Mouse (Mus musculus): ENCODE results near the gene Mdfi. TPM values are rescaled to one million over a fixed set of nuclear protein-coding genes. Genes with fewer than 3 reads are reported as not detected.
A peak's percentile ranks its signal among the peaks of the same experiment; 100 is the strongest.

Gene Mdfi
- total RNA-seq, 2 experiments from 2014 or later = 6.4 to 8.2 TPM

GRCm38 (mm10) chr17:47850035-47850434 is 15.5 kb upstream of the Mdfi start:
- intact Hi-C loops (cut with DNase I) = no loop called here
- peak; percentile 82 to 85 for DNase-seq

DNA sequence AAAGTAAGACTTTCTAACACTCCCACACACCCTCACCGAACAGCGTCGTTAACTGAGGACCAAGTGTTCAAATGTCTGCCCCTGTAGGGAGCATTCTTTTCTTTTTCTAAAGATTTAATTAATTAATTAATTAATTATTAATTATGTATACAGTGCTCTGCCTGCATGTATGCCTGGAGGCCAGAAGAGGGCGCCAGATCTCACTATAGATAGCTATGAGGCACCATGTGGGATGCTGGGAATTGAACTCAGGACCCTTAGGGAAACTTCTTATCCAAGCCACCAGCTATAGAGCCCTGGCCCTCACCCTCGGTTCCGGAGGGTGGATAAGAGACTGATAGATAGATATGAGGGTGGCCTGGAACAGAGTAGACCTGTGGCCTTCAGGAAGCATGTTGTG is 13.5 kb upstream of the Mdfi start:
- DNase-seq = no peak
- intact Hi-C loops (cut with DNase I) = no loop called here

DNA sequence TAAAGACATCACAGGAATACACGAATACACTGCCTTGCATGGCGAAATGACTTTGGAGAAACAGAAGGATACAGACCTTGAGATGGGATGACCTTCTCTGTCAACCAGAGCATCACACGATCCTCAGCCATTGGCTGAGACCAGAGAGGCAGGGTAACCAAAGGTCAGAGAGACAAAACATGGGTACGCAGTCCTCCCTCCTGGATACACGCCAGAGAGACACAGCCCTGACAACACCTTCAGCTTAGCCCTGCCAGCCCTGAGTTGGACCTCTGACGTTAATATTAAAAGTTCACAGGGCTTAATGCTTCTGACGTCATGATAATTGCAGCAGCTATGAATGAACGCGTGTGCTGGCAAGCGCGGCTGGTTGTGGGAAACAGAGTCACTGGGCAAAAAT is 11.1 kb upstream of the Mdfi start:
- intact Hi-C loops (cut with DNase I) = no loop called here
- DNase-seq = no peak

DNA sequence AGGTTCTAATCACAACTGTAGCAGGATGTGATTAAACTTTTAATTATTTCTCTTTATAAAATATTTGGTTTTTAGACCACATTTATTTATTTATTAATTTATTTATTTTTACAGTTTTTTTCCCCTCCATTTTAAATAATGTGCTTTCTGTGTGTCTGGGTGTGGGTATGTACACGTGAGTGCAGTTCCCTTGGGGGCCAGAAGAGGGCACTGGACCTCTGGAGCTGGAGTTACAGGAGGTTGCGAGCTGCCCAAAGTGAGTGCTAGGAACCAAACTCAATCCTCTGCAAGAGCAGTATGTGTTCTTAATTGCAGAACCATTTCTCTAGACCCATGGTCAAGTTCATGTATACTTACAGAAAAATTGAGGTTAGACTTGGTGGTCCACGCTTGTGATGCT is 9.0 kb upstream of the Mdfi start:
- intact Hi-C loops (cut with DNase I) = no loop called here

GRCm38 (mm10) chr17:47841931-47842623 is 7.6 kb upstream of the Mdfi start:
- intact Hi-C loops (cut with DNase I) = no loop called here
- peak; percentile 89 to 91 for DNase-seq

More for the DNA sequence above, 9.0 kb upstream of the Mdfi start:
- DNase-seq = no peak

DNA sequence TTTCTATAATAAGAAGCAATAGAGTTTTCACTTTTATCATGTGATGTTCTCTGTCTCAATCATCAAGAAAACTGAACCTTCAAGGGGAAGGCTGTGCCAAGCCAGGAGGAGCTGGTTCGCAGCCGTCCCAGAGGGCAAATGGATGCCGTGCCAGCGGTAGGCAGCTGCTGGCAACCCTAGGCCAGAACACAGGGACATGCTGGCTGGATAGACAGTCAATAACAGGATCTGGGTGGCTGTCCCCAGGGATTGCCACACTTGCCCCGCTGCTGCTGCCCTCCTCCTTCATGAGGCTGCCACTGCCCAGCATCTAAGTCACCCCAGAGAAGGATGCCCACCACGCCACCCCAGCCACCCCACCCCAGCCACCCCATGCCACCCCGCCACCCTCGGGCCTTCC is 7.0 kb upstream of the Mdfi start:
- intact Hi-C loops (cut with DNase I) = no loop called here
- DNase-seq = no peak

DNA sequence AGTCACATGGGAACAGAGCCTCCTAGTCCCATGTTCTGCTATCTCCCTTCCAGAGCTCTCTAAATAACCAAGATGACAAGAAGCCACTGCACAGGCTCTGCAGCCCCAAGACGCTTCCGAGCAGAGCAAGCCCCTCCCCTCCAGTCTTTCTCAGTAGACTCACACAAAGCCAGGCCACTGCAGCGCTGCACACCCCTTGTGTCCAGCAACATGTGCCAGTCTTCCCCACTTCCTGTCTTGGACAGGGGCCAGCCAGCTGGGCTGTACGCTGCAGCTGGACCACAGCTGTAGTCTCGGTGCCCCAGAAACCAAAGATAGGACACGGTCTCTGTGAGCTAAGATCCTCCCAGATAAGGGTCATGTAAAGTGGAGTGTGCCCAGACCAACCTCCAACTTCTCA is 3.3 kb upstream of the Mdfi start:
- intact Hi-C loops (cut with DNase I) = no loop called here
- DNase-seq = peak; percentile 35 to 59

- peak in 1 of 2 experiments; percentile 37 for DNase-seq
- intact Hi-C loops (cut with DNase I) = no loop called here
Observed at GRCm38 (mm10) chr17:47833628-47834481, 636 bp downstream of the Mdfi start.

DNA sequence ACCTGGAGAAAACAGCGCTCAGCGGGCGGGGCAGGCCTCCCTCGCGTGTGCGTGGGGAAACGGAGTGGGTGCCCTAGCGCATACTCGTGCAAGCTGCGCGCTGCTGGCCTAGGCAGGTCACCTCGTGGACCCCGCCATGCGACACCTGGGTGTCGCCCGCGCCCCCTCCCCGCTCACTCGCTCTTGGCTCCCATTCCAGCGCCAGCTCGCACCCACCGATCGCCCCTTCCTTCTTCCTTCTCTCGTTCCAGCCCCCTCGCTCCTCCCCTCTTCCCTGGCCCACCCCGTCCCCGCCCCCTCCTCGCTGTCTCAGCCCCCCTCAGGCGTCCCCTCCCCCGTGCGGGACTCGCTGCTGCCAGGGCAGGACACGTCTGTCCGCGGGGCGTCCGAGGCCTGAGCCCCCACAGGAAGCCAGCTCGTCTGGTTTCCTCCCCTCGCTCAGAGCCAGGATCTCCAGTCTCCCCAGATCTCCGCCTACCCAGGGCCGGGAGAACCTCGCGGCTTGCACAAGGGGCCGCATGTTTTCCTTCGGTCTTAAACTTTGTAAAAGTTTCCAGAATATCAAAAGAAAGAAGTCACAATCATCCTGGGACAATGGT is 1.4 kb downstream of the Mdfi start:
- intact Hi-C loops (cut with DNase I) = no loop called here
- DNase-seq = peak; percentile 69 to 71

DNA sequence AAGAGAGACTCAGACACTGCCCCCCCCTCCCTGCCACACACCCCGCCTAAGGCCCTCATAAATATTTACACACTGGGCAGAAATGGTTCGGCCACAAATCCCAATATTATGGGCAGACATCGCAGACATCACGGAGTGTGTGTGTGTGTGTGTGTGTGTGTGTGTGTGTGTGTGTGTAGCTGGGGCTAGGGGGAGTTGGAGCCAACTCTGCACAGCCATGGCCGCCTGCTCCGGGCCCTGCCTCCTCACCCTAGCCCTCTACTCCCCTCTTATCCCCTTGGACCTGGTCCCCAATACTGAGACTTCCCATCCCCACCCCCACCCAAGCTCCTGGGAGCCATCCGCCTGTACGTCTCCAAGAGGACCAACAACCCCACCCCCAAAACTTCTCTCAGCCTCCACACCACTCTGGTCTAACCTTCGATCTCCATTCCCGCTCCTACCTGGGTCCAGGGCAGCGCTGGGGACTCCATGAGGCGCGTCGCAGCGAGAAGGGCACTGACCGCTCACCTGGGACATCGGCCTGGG is 1.9 kb downstream of the Mdfi start:
- DNase-seq = no peak
- intact Hi-C loops (cut with DNase I) = no loop called here

DNA sequence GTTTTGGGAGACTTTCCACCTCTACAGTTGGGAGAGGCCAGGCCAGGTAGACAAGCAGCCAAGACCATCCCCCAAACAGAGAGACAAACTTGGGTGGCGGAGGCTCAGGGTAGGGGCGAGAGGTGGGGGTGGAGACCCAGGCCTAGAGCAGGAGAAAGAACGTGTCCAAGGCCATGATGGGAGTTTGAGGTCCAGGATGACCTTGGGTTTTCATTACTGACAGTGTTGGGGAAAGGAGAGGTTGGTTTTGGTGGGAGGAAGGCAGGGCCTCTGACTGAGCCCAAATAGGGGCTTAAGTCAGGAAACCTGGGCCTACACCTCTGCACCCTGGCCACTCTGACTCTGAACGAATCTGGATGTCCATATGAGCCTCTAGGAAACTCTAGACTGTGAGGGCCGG is 2.7 kb downstream of the Mdfi start:
- intact Hi-C loops (cut with DNase I) = no loop called here
- no peak for DNase-seq

DNA sequence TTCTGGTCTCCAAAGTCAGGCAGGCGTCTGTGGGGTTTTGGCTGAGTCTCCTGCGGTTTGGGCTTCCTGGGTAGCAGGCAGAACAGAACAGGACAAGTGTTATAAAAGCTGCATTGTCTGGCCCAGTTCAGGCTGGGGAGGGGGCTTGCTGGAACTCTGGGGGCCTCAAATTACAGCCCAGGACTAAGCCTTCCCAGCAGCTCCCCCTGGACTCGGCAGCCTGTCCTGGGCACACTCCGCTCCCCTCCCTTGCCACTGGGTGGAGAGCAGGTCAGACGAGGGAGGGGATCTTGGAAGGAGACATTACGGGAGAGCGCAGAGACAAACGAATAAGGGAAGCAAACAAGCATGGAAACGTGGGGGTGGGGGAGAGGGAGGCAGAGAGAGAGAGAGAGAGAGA is 3.3 kb downstream of the Mdfi start:
- intact Hi-C loops (cut with DNase I) = no loop called here
- no peak for DNase-seq

DNA sequence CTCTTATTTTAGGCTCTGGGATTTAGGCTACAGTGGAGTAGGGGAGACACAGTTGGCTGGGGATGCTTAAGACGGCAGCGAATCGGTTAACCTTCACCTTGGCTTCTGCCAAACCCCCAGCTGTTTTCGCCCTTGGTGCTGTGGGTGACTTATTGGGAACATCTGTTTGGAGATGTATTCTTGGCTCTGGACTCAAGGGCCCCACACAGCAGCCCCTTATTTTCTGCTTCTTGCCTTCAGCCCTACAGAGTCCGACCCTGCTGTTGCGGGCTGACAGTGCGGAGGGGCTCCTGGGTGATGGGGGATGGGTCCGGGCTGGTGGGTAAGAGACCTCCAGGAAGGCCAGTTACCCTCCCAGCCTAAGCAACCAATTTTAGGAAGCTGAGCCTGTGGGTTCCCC is 13.2 kb downstream of the Mdfi start:
- intact Hi-C loops (cut with DNase I) = no loop called here

DNA sequence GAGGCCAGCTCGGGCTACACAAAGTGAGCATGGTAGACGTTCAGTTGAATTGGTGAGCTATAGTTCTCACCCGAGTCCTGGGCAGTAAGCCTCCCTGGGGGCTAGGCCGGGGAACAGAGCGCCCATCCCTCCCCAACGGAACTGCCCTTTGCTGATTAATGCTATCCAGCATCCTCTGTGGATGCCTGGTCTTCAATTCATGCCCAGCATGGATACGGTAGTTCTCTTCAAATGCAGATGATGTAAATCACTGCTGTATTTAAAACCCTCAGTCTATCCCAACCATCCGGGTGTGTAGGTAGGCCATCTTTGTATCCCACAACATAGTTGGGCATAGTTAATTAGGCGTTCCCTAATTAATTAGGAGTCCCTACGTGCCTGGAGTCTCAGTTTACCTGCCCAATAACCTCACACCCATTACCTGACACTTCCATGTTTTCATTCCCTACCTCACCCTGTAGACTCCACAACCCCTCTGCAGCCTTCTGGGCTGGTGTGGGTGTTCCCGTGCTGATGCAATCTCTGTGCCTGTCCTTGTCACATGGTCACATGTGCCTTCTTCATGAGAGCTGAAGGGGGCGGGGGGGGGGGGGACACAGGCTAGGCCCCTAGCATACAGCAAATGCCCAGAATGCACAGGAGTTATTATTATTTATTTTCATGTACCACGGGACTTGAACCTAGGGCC is 16.3 kb downstream of the Mdfi start:
- no peak for DNase-seq
- intact Hi-C loops (cut with DNase I) = no loop called here

More for the DNA sequence above, 13.2 kb downstream of the Mdfi start:
- DNase-seq = peak; percentile 37 to 48

GRCm38 (mm10) chr17:47815446-47815845 is 19.0 kb downstream of the Mdfi start:
- no peak for DNase-seq
- intact Hi-C loops (cut with DNase I) = no loop called here

GRCm38 (mm10) chr17:47814496-47814895 is 20.0 kb downstream of the Mdfi start:
- intact Hi-C loops (cut with DNase I) = no loop called here

DNA sequence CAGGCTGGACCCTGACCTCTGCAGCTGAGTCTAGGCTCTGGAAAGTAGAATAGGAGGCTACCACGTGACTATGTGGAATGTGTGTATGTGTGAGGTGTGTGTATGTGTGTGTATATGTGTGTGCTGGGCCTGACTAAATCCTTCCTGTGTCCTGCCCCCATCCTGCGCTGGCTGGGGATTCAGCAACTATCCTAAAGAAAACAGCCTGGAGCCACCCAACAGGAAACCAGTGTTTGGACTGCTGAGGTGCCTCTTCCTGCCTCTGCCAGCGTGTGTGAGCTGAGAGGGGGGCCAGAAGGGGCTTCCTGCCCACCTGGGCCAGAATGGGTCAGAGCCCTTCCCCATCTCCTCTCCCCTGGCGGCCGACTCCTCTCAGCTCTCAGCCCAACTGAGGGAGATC is 20.9 kb downstream of the Mdfi start:
- peak in 1 of 2 experiments; percentile 29 for DNase-seq
- intact Hi-C loops (cut with DNase I) = no loop called here

More at GRCm38 (mm10) chr17:47814496-47814895, 20.0 kb downstream of the Mdfi start:
- no peak for DNase-seq

DNA sequence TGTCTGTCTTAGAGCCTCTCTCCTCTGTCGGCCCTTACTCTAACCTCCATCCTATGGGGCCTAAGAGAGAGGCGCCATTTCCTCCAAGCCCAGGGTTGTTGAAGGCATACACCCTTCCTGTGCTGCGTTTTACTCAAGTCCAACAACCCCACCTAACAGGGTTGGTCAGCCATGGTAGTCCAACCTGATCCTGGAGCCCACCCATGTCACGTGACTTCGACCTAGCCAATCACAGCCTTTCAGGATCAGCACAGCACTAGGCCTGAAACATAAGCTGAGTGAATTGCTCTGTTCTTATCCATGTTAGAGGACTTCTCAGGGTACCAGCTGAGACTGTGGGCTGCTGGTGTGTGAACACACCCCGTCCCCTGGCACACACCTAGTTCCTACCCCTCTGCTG is 22.3 kb downstream of the Mdfi start:
- intact Hi-C loops (cut with DNase I) = no loop called here
- no peak for DNase-seq

- intact Hi-C loops (cut with DNase I) = no loop called here
Observed at GRCm38 (mm10) chr17:47811265-47811800, 23.2 kb downstream of the Mdfi start.

DNA sequence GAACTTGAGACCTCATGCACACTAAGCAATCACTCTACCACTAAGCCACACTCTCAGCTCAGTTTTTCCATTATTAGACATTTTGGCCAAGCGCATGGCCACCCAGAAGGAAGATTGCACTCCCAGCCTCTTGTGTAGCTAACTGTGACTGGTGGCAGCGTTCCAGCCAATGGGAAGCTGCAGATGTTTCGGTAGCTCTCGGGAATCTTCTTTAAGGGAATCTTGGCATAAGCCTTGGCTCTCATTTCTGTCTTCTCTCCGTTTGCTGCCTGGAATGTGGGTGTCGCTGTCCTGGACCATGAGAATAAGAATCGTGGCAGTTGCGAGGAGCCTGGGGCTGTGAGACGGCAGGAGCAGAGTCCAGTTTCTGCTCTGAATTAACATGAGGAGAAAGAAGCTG is 28.3 kb downstream of the Mdfi start:
- DNase-seq = peak; percentile 72 to 76
- intact Hi-C loops (cut with DNase I) = no loop called here

More at GRCm38 (mm10) chr17:47811265-47811800, 23.2 kb downstream of the Mdfi start:
- no peak for DNase-seq

All from heart, postnatal 10 days (tissue).